Mouse (Mus musculus): ENCODE measurements around the gene Rpl36-ps4.

DNA sequence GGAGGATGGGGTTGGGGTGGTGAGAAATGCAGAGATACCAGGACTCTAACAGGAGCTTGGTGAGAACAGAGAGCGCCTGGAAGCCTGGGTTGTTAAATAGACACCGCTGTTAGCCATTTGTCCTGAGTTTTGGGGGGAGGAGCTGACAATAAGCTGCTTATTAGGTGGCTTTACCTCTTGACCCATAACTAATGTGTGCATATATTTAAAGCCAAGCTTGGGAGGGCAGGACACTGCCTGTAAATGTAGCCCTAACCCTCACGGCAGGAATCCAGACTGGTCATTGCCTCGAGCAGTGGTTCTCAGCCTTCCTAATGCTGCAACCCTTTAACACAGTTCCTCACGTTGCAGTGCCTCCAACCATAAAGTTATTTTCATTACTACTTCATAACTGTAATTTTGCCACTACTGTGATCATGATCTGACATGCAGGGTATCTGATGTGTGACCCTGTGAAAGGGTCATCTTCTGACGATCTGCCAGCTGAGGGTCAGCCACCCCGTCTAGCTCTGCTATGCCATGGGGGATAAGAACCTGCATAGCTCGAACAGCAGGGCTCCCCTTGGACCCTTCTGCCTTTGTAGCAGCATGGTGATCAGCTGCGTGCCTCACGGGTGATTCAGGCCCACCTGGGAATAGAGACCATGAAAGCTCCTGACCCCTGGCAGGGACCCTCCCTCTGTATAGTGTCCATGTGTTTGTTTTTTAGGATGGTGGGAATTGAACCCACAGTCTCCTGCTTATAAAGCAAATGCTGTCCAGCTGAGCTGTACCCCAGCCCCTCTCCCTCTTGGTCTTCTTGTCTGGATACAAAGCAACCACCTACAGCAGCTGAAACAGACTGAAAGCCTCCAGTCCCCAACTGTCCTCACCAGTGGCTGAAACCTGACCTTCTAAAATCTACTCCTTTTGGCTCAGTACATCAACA is 42.0 kb upstream of the Rpl36-ps4 start:
- TF ChIP-seq POLR2A (IDR thresholded peaks at IDR 0.05; ENCODE audit: control insufficient read depth, extremely low read depth, insufficient read depth, low read length, poor library complexity): no peak
- no peak for TF ChIP-seq CTCF (IDR thresholded peaks at IDR 0.05; ENCODE audit: borderline replicate concordance, control insufficient read depth, extremely low read depth, insufficient read depth, low read length, poor library complexity)
